Mouse (Mus musculus): ENCODE measurements at regions not wholly inside any gene's neighbourhood (a gene's known extent, or its start where the extent isn't known, plus 50 kb on each side); places are given as distances from the start of the nearest gene placed in this dataset.

GRCm38 (mm10) chr5:28943571-28944316 is 252.0 kb upstream of the Rnf32 start:
- no peak for DNase-seq (ENCODE audit: low read depth, low spot score)
- Histone ChIP-seq H3K27me3 (ENCODE audit: control insufficient read depth in 1 of 2, insufficient read depth in 2 of 2, low read length in 2 of 2) (no peaks in the 10 kb centered on the region), H3K27ac (ENCODE audit: control insufficient read depth, low read depth, low read length) (no peak overlapping the region), H3K36me3 (ENCODE audit: control insufficient read depth in 1 of 2, insufficient read depth in 2 of 2, low read length in 2 of 2) (no peaks in the 10 kb centered on the region), H3K9me3 (replicated peaks; ENCODE audit: insufficient read depth, low read length) (no peaks in the 10 kb centered on the region; the same call in 1 of the 2 replicates), H3K4me3 (ENCODE audit: control insufficient read depth in 1 of 2, insufficient read depth in 1 of 2, low read depth in 2 of 2, low read length in 2 of 2) (no peak overlapping the region), H3K9ac (ENCODE audit: control insufficient read depth, low read depth, low read length, poor library complexity, severe bottlenecking) (no peak overlapping the region), H3K4me1 (ENCODE audit: control insufficient read depth in 1 of 2, insufficient read depth in 2 of 2, low read length in 2 of 2) (no peaks in the 10 kb centered on the region), H3K79me2 (ENCODE audit: control insufficient read depth, insufficient read depth, low read length, poor library complexity) (no peaks in the 10 kb centered on the region)
- TF ChIP-seq EP300 (IDR thresholded peaks at IDR 0.05; ENCODE audit: low read depth in 1 of 2, low read length in 2 of 2) (no peak), ELF1 (IDR thresholded peaks at IDR 0.05; ENCODE audit: low read depth, low read length) (no peak), E2F4 (IDR thresholded peaks at IDR 0.05; ENCODE audit: borderline replicate concordance, low read depth, low read length) (no peak), CHD2 (IDR thresholded peaks at IDR 0.05; ENCODE audit: low read length) (no peak), MXI1 (IDR thresholded peaks at IDR 0.05; ENCODE audit: low read depth, low read length) (no peak)

GRCm38 (mm10) chr5:28940972-28941371 is 254.8 kb upstream of the Rnf32 start:
- H3K27ac ChIP-seq (ENCODE audit: control insufficient read depth, low read depth, low read length), result no peak overlapping the region
- H3K9me3 ChIP-seq (replicated peaks; ENCODE audit: insufficient read depth, low read length), result no peaks in the 10 kb centered on the region
- no peak overlapping the region for H3K4me3 ChIP-seq (ENCODE audit: control insufficient read depth in 1 of 2, insufficient read depth in 1 of 2, low read depth in 2 of 2, low read length in 2 of 2)
- no peak for DNase-seq (ENCODE audit: low read depth, low spot score)
- no peaks in the 10 kb centered on the region for H3K79me2 ChIP-seq (ENCODE audit: control insufficient read depth, insufficient read depth, low read length, poor library complexity)
- H3K36me3 ChIP-seq (ENCODE audit: control insufficient read depth in 1 of 2, insufficient read depth in 2 of 2, low read length in 2 of 2), result no peaks in the 10 kb centered on the region
- H3K4me1 ChIP-seq (ENCODE audit: control insufficient read depth in 1 of 2, insufficient read depth in 2 of 2, low read length in 2 of 2), result no peaks in the 10 kb centered on the region
- TF ChIP-seq ETS1 (IDR thresholded peaks at IDR 0.05; ENCODE audit: low read depth, low read length) (no peak), GATA1 (IDR thresholded peaks at IDR 0.05; ENCODE audit: low read depth, low read length) (no peak), HCFC1 (IDR thresholded peaks at IDR 0.05; ENCODE audit: low read depth, low read length) (no peak)
- no peaks in the 10 kb centered on the region for H3K27me3 ChIP-seq (ENCODE audit: control insufficient read depth in 1 of 2, insufficient read depth in 2 of 2, low read length in 2 of 2)
- H3K9ac ChIP-seq (ENCODE audit: control insufficient read depth, low read depth, low read length, poor library complexity, severe bottlenecking), result no peak overlapping the region

GRCm38 (mm10) chr5:28919296-28920063 is 276.3 kb upstream of the Rnf32 start:
- Histone ChIP-seq H3K79me2 (ENCODE audit: control insufficient read depth, insufficient read depth, low read length, poor library complexity) (no peaks in the 10 kb centered on the region), H3K4me1 (ENCODE audit: control insufficient read depth in 1 of 2, insufficient read depth in 2 of 2, low read length in 2 of 2) (no peaks in the 10 kb centered on the region), H3K9ac (ENCODE audit: control insufficient read depth, low read depth, low read length, poor library complexity, severe bottlenecking) (no peak overlapping the region), H3K9me3 (replicated peaks; ENCODE audit: insufficient read depth, low read length) (no peaks in the 10 kb centered on the region), H3K27me3 (ENCODE audit: control insufficient read depth in 1 of 2, insufficient read depth in 2 of 2, low read length in 2 of 2) (no peaks in the 10 kb centered on the region), H3K27ac (ENCODE audit: control insufficient read depth, low read depth, low read length) (no peak overlapping the region), H3K36me3 (ENCODE audit: control insufficient read depth in 1 of 2, insufficient read depth in 2 of 2, low read length in 2 of 2) (no peaks in the 10 kb centered on the region), H3K4me3 (ENCODE audit: control insufficient read depth in 1 of 2, insufficient read depth in 1 of 2, low read depth in 2 of 2, low read length in 2 of 2) (no peak overlapping the region)
- no peak for DNase-seq (ENCODE audit: low read depth, low spot score)
- TF ChIP-seq MXI1 (IDR thresholded peaks at IDR 0.05; ENCODE audit: low read depth, low read length) (no peak), ZC3H11A (IDR thresholded peaks at IDR 0.05; ENCODE audit: low read depth, low read length) (no peak), EP300 (IDR thresholded peaks at IDR 0.05; ENCODE audit: low read depth in 1 of 2, low read length in 2 of 2) (no peak), RAD21 (IDR thresholded peaks at IDR 0.05; ENCODE audit: low read depth, low read length) (no peak), E2F4 (IDR thresholded peaks at IDR 0.05; ENCODE audit: borderline replicate concordance, low read depth, low read length) (no peak), KAT2A (conservative IDR thresholded peaks at IDR 0.05; ENCODE audit: low read depth, low read length) (no peak), MEF2A (IDR thresholded peaks at IDR 0.05; ENCODE audit: extremely low read depth, insufficient replicate concordance, low read depth, low read length, poor library complexity, severe bottlenecking) (no peak), POLR2A (IDR thresholded peaks at IDR 0.05; ENCODE audit: control insufficient read depth in 1 of 2, insufficient read depth in 1 of 2, low read depth in 1 of 2, low read length in 2 of 2, poor library complexity in 1 of 2) (no peak)

Data from MEL (cell line).